Mouse (Mus musculus) lung, embryonic 15.5 days (tissue): ENCODE results near the gene Cpne5. TPM values are rescaled to one million over a fixed set of nuclear protein-coding genes. Genes with fewer than 3 reads are reported as not detected.

Source experiments
- ATAC-seq: fragments of 200-750 bp; cut with Nextera tagmentation; 2 replicates; pipeline ENCODE4 v1.8.0; 2017; ENCODE audit warnings: moderate number of reproducible peaks, borderline replicate concordance; ENCODE audit not compliant: low FRiP score, low TSS enrichment; ENCODE audit errors: extremely low read depth
- H3K27ac ChIP-seq: fragments of 300-500 bp; sonication (generic); 2 replicates; pipeline ENCODE4 v1.5.1; 2015; ENCODE audit warnings: moderate library complexity, mild to moderate bottlenecking, inconsistent platforms
- H3K27me3 ChIP-seq: fragments of 300-500 bp; sonication (generic); 2 replicates; pipeline ENCODE4 v1.6.1; 2015; ENCODE audit warnings: inconsistent platforms
- H3K36me3 ChIP-seq: fragments of 300-500 bp; sonication (generic); 2 replicates; pipeline ENCODE4 v1.6.1; 2015; ENCODE audit warnings: inconsistent platforms
- H3K4me1 ChIP-seq: fragments of 300-500 bp; sonication (generic); 2 replicates; pipeline ENCODE4 v1.6.1; 2015; ENCODE audit warnings: inconsistent platforms
- H3K4me2 ChIP-seq: fragments of 300-500 bp; sonication (generic); 2 replicates; pipeline ENCODE4 v1.6.1; 2015; ENCODE audit warnings: inconsistent platforms, mild to moderate bottlenecking, moderate library complexity
- H3K4me3 ChIP-seq: fragments of 300-500 bp; sonication (generic); 2 replicates; pipeline ENCODE4 v1.5.1; 2015; ENCODE audit warnings: mild to moderate bottlenecking, inconsistent platforms
- H3K9ac ChIP-seq: fragments of 300-500 bp; sonication (generic); 2 replicates; pipeline ENCODE4 v1.6.1; 2015; ENCODE audit warnings: inconsistent platforms
- H3K9me3 ChIP-seq: fragments of 300-500 bp; sonication (generic); 2 replicates; pipeline ENCODE4 v1.6.1; 2016; ENCODE audit warnings: inconsistent platforms
- WGBS: fragments of 180-500 bp; shearing (Covaris S2); methylation state at CpG from one replicate; pipeline ENCODE4 v1.1.7; 2015; 5-methylcytosine and 5-hydroxymethylcytosine counted together
- polyA plus RNA-seq: library from polyadenylated mRNA; unstranded; fragments of >200 nt; fragmentation: Nextera tagmentation; extraction: Ambion mirVana; gene quantifications from 2 replicates; pipeline ENCODE4 v1.2.1, GENCODE M21; 2015

Cpne5 gene
- polyA plus RNA-seq, 1 experiment from 2014 or later, result 5.1 TPM

DNA sequence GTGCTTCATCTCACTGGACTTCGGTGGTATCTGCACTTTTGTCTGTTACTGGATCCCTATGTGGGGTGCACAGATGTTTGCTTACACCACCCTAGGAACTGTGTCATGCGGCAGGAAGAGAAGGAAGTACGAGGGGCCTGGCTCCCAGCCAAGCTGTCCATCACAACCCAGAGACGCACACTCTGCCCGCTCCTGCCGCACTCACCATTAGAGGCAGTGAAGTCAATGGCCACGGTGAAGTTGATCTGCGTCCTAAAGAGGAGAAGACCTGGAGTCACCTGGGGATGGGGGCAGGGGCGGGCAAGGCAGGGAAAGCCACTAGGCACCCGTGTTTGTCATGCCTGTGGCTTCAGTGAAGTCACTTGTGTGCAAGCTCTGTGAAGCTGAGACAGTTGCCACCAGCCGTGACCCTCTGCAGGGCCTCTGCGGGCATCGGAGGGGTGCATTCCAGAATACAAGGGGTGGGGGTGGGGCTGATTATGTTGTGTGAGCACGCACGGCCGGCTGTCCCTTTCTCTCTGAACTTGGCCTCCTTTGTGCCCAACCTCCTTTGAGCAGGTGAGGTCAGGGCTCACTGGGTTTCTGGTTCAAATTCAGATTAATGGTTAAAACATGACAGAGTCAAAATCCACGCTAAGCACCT lies 73.4 kb downstream of the Cpne5 start:
- WGBS, result 8% methylated on average over 17 of the region's 17 CpGs
- H3K9me3 ChIP-seq, result no peaks in the 10 kb centered on the region
- H3K4me2 ChIP-seq, result peak overlapping the region; percentile 24; the same call in 1 of the 2 replicates
- no peaks in the 10 kb centered on the region for H3K27me3 ChIP-seq
- no peak overlapping the region for H3K4me3 ChIP-seq
- peaks cover 33% of the 10 kb centered on the region for H3K4me1 ChIP-seq
- no peaks in the 10 kb centered on the region for H3K36me3 ChIP-seq
- no peak overlapping the region for H3K27ac ChIP-seq
- no peak overlapping the region for H3K9ac ChIP-seq
- ATAC-seq, result no peak

DNA sequence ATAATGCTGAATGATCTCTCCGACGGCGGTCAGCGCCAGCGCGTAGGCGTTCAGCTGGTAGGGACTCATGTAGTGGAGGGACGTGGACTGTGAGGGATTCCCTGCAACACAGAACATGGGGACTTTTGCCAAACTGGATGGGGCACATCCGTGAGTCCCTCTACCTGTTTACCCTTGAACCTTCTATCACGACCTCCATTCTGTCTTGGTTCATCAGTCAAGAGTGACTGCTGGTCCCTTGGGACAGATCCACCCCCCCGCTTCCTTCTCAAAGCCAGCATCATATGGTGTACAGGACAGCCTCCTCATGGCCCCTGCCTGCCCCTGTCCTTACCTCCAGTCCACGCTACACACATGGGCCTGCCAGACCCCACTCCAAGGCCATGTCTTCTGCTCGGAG lies 75.6 kb downstream of the Cpne5 start:
- no peaks in the 10 kb centered on the region for H3K36me3 ChIP-seq
- WGBS, result 93% methylated on average over 13 of the region's 13 CpGs
- H3K4me3 ChIP-seq, result no peak overlapping the region
- no peaks in the 10 kb centered on the region for H3K9me3 ChIP-seq
- no peak for ATAC-seq
- no peak overlapping the region for H3K27ac ChIP-seq
- peaks cover 30% of the 10 kb centered on the region for H3K4me1 ChIP-seq
- H3K4me2 ChIP-seq, result no peak overlapping the region
- H3K27me3 ChIP-seq, result no peaks in the 10 kb centered on the region
- no peak overlapping the region for H3K9ac ChIP-seq

DNA sequence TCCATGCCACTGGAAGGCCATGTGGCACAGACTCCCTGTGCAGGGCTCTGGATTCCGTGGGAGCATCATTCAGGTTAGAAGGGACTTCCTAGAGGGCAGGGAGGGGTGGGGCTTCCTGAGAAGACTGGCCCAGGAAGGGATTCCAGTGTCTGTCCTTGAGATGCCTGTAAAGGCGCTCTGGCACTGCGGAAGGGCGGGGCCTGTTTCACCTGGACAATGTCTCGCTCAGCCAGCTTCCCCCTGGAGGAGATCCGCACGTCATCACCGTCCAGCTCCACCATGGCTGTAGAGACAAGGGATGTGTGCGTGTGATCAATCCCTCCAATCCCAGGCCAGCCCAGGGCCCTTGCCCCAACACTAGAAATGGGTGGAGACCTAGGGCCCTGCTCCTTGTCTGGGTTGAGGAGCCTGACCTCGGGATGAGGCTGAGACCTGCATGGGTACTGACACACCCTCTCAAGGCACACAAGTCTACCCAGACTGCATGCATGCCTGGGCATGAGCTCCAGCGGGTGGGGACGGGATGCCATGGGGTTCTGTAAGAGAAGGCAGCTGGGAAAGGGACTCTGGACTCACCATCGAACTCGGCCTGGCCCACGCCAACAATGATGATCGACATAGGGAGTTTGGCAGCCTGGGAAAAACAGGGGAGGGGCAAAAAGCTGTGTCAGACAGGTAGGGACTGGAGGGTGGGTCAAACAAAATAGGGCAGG lies 78.1 kb downstream of the Cpne5 start:
- Histone ChIP-seq H3K4me2 (no peak overlapping the region), H3K4me1 (peaks cover 15% of the 10 kb centered on the region), H3K4me3 (no peak overlapping the region), H3K27ac (no peak overlapping the region), H3K36me3 (no peaks in the 10 kb centered on the region), H3K9me3 (no peaks in the 10 kb centered on the region), H3K27me3 (no peaks in the 10 kb centered on the region), H3K9ac (no peak overlapping the region)
- no peak for ATAC-seq
- 77% methylated on average over 16 of the region's 16 CpGs for WGBS

DNA sequence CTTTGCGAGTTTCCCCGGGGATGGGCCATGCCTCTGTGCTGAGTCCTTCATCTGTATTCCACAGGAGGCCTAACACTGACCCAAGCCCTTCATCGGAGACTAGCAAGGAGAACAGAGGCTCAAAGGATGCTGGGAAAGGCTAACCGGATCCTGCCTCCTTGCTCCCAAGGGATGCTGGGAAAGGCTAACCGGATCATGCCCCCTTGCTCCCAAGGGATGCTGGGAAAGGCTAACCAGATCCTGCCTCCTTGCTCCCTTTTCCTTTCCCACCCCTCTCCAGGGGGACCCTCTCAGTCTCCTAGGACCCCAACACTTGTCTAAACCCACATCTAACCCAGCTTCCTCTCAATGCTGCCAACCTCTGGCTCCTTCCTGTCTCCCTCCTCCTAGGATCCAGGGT lies 78.6 kb downstream of the Cpne5 start:
- no peaks in the 10 kb centered on the region for H3K9me3 ChIP-seq
- no peak for ATAC-seq
- 93% methylated on average over 5 of the region's 5 CpGs for WGBS

DNA sequence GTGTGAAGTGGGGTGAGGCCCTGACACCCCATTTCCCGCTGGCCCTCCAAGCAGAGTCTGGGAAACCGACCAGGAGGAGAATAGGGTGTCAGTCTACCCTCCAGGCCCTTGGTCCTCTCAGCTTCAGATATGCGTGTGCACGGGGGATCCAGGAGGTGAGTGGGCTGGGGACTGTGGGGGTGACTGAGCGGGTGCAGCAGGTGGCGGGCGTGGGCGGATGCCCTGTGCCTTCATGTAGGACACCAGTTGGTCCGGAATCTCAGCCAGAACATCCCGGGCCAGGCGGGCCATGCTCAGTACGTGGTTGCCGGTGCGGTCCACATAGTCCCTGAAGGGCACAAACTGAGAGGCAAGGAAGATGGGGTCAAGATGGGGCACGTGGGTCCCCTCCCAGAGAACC lies 79.1 kb downstream of the Cpne5 start:
- H3K27ac ChIP-seq, result no peak overlapping the region
- H3K36me3 ChIP-seq, result no peaks in the 10 kb centered on the region
- H3K9me3 ChIP-seq, result no peaks in the 10 kb centered on the region
- no peak for ATAC-seq
- no peaks in the 10 kb centered on the region for H3K27me3 ChIP-seq
- H3K4me3 ChIP-seq, result no peak overlapping the region
- H3K9ac ChIP-seq, result no peak overlapping the region
- H3K4me1 ChIP-seq, result peaks cover 5% of the 10 kb centered on the region; the same call in 1 of the 2 replicates
- 92% methylated on average over 15 of the region's 15 CpGs for WGBS
- H3K4me2 ChIP-seq, result no peak overlapping the region

More for the DNA sequence above, 78.6 kb downstream of the Cpne5 start:
- Histone ChIP-seq H3K27me3 (no peaks in the 10 kb centered on the region), H3K4me1 (peaks cover 9% of the 10 kb centered on the region), H3K9ac (no peak overlapping the region), H3K36me3 (no peaks in the 10 kb centered on the region), H3K4me2 (no peak overlapping the region), H3K4me3 (no peak overlapping the region), H3K27ac (no peak overlapping the region)

DNA sequence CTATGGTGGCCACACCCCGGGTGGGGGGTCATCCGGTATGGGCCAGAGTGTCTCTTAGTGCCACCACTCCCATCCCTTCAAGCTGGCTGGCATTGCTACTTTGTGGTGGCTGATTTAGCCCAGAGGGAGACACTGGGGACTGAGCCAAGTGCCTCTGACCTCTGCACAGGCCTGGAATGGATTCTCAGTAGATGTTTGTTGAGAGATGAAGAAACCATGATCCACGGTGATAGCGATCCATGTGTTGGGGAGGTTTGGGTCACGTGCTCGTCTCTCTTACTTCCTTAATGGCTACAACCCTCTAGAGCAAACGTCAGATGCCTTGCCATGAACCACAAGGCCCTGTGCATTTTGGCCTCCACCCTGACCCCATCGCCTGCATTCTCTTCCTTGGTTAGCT lies 81.1 kb downstream of the Cpne5 start:
- H3K36me3 ChIP-seq, result no peaks in the 10 kb centered on the region
- 0 out of 2 replicates have a peak, but pooled peaks cover 4% of the 10 kb centered on the region for H3K4me1 ChIP-seq
- H3K4me3 ChIP-seq, result no peak overlapping the region
- WGBS, result 57% methylated on average over 8 of the region's 8 CpGs
- no peaks in the 10 kb centered on the region for H3K27me3 ChIP-seq
- no peaks in the 10 kb centered on the region for H3K9me3 ChIP-seq
- H3K27ac ChIP-seq, result no peak overlapping the region
- no peak for ATAC-seq
- H3K9ac ChIP-seq, result no peak overlapping the region
- H3K4me2 ChIP-seq, result no peak overlapping the region

DNA sequence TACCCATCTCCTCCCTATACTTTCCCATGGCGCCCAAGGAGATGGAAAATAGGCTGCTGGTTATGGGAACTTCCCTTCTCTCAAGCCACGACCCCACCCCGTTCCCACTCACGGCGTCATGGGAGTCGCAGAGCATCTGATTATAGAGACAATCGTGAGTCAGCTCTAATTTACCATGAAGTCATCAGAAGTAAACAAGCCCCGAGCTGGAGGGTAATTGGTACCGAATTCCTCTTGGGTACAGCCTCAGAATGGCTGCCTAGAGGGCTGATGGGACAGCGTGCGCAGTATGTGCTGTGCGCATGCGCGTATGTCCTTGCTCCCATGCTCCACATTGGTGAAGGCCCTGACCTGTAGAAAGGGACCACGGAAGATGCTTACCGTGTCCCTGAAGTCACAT lies 81.6 kb downstream of the Cpne5 start:
- H3K27ac ChIP-seq, result no peak overlapping the region
- H3K9ac ChIP-seq, result no peak overlapping the region

DNA sequence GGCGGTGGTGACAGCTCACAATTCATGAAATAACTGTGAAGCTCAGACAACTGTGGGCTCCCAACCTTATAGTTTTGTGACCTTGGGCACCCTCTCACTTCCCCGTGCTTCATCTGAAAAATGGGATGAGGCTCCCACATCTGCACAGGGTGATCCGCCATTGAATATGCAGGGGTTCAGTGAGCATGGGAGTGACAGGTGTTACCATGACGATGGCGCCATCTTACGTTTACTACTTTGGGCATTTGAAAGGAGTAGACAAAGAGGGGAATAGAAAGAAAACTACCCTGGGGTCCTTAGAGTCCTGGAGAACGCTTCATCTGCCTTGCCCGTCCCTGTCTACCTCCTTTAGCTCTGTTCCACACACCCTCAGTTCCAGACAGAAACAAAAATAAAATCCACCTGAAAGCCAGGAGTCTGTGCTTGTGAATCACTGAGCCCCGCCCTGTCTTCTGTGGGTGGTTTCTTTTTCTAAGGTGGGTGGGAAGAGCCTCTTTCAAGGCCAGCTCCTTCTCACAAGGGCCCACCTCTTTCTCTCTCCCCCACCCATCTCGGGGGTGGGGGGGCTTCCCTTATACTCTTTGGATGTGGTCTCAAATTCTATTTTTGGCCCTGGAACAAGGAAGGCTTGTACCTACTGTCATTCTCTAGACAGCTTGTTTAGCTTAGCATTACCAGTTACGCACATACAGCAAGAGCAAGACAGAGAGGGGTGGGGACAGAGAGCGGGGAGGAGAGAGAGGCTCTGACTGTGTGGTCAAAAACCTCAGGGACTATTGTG lies 82.4 kb downstream of the Cpne5 start:
- H3K27ac ChIP-seq, result no peak overlapping the region
- no peak overlapping the region for H3K4me2 ChIP-seq
- 71% methylated on average over 12 of the region's 12 CpGs for WGBS
- no peaks in the 10 kb centered on the region for H3K36me3 ChIP-seq
- ATAC-seq, result no peak
- no peaks in the 10 kb centered on the region for H3K27me3 ChIP-seq
- H3K9me3 ChIP-seq, result no peaks in the 10 kb centered on the region
- H3K4me1 ChIP-seq, result 0 out of 2 replicates have a peak, but pooled peaks cover 4% of the 10 kb centered on the region
- H3K9ac ChIP-seq, result no peak overlapping the region
- no peak overlapping the region for H3K4me3 ChIP-seq

More for the DNA sequence above, 81.6 kb downstream of the Cpne5 start:
- ATAC-seq, result no peak
- Histone ChIP-seq H3K4me2 (no peak overlapping the region), H3K4me3 (no peak overlapping the region), H3K9me3 (no peaks in the 10 kb centered on the region), H3K27me3 (no peaks in the 10 kb centered on the region), H3K36me3 (no peaks in the 10 kb centered on the region), H3K4me1 (0 out of 2 replicates have a peak, but pooled peaks cover 4% of the 10 kb centered on the region)
- 81% methylated on average over 16 of the region's 16 CpGs for WGBS

DNA sequence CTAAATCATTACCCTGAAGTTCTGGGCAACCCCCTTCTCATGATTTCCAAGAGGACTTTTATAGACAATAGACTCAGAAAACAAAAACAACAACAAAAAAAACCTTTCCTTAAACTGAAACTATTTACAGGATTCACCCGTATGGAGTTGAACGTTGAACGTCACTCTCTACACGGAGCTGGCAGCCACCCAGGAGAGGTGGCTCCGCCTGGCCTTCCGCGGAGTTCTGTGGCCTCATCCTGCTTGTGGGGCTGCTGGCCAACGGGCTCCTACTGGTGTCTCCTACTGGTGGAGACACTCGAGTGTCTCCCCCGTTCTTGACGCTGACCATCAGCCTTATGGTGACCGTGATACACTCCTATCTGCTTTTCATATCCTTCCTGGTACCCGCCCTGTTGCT lies 83.7 kb downstream of the Cpne5 start:
- no peaks in the 10 kb centered on the region for H3K27me3 ChIP-seq
- WGBS, result 61% methylated on average over 13 of the region's 13 CpGs
- ATAC-seq, result no peak
- no peak overlapping the region for H3K9ac ChIP-seq
- H3K27ac ChIP-seq, result no peak overlapping the region
- H3K36me3 ChIP-seq, result no peaks in the 10 kb centered on the region
- H3K4me1 ChIP-seq, result 0 out of 2 replicates have a peak, but pooled peaks cover 4% of the 10 kb centered on the region
- no peaks in the 10 kb centered on the region for H3K9me3 ChIP-seq
- no peak overlapping the region for H3K4me2 ChIP-seq
- no peak overlapping the region for H3K4me3 ChIP-seq

DNA sequence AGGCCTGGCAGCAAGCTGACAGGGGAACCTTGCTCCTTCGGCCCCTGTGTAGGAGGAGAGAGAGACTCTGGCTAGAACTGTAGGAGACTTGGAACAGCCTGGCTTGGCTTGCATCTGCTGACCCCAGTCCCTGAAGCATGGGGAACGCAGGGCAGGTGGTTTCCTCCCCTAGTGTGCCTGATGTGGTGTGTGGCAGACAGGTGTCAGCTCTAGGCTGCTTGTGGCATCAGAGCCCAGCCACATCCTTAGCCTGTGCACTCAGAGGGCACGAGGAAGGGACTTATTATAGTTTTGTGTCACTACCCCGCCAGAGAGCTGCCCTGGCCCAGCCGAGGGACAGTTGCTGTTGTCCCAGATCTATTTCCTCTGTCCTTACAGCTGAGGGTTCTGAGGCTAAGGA lies 85.4 kb downstream of the Cpne5 start:
- Histone ChIP-seq H3K4me1 (peaks cover 13% of the 10 kb centered on the region; the same call in 1 of the 2 replicates), H3K36me3 (no peaks in the 10 kb centered on the region), H3K27ac (no peak overlapping the region), H3K9me3 (no peaks in the 10 kb centered on the region), H3K9ac (no peak overlapping the region), H3K27me3 (no peaks in the 10 kb centered on the region), H3K4me3 (no peak overlapping the region), H3K4me2 (no peak overlapping the region)
- WGBS, result 54% methylated on average over 5 of the region's 5 CpGs
- ATAC-seq, result no peak

DNA sequence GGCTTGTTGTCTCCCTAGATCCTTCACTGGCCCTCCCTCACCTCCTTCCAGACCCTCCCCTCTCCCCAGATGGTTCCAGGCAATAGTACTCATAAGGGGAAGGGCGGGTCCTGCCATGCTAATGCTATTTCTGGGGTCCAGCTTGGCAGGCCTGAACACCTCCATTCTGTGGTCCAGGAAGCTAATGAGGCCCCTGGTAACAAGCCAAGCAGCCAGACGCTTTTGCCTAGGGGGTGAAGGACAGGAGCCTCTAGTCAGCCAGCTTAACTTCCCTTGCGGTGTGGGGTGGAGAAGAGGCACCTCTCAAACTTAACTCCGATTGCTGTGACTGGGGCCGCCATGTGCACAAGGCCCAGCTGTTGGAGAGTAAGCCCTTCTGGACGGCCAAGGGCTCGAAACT lies 88.2 kb downstream of the Cpne5 start:
- no peak overlapping the region for H3K9ac ChIP-seq
- WGBS, result 65% methylated on average over 7 of the region's 7 CpGs
- no peaks in the 10 kb centered on the region for H3K27me3 ChIP-seq
- no peaks in the 10 kb centered on the region for H3K36me3 ChIP-seq
- H3K9me3 ChIP-seq, result no peaks in the 10 kb centered on the region
- H3K4me2 ChIP-seq, result no peak overlapping the region
- no peak overlapping the region for H3K27ac ChIP-seq
- no peak for ATAC-seq
- H3K4me3 ChIP-seq, result no peak overlapping the region
- H3K4me1 ChIP-seq, result peaks cover 10% of the 10 kb centered on the region; the same call in 1 of the 2 replicates

DNA sequence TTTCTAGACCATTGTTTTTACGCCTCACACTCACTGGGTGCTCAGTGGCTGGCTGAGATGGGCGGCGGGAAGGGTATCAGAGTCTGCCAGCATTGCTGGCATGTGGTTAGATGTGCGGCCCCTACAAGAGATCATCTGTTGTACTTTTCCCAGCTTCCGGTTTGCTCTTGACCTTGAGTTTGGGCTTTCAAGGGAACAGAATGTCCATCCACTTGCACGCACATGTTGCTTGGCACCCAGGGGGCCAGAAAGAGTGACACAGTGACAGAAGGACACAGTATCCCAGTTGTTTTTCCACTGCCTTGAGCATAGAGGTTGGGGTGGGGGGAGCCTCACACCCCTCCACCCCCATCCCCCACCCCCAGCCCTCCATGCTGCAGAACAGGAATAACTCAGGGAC lies 90.2 kb downstream of the Cpne5 start:
- WGBS, result 69% methylated on average over 6 of the region's 6 CpGs
- no peaks in the 10 kb centered on the region for H3K36me3 ChIP-seq
- no peak overlapping the region for H3K4me2 ChIP-seq
- no peak overlapping the region for H3K4me3 ChIP-seq
- H3K27me3 ChIP-seq, result no peaks in the 10 kb centered on the region
- ATAC-seq, result no peak
- H3K9me3 ChIP-seq, result no peaks in the 10 kb centered on the region
- peaks cover 10% of the 10 kb centered on the region; the same call in 1 of the 2 replicates for H3K4me1 ChIP-seq
- no peak overlapping the region for H3K27ac ChIP-seq
- H3K9ac ChIP-seq, result no peak overlapping the region
